Mouse (Mus musculus): ENCODE measurements around the gene Gm10097.

The Gm10097 gene

GRCm38 (mm10) chr10:5086329-5086728 lies 17.3 kb downstream of the Gm10097 start:
- DNase-seq = no peak

- no peak for DNase-seq
Observed at GRCm38 (mm10) chr10:5087336-5087735, 18.3 kb downstream of the Gm10097 start.

GRCm38 (mm10) chr10:5089133-5089532 lies 20.1 kb downstream of the Gm10097 start:
- no peak for DNase-seq

DNA sequence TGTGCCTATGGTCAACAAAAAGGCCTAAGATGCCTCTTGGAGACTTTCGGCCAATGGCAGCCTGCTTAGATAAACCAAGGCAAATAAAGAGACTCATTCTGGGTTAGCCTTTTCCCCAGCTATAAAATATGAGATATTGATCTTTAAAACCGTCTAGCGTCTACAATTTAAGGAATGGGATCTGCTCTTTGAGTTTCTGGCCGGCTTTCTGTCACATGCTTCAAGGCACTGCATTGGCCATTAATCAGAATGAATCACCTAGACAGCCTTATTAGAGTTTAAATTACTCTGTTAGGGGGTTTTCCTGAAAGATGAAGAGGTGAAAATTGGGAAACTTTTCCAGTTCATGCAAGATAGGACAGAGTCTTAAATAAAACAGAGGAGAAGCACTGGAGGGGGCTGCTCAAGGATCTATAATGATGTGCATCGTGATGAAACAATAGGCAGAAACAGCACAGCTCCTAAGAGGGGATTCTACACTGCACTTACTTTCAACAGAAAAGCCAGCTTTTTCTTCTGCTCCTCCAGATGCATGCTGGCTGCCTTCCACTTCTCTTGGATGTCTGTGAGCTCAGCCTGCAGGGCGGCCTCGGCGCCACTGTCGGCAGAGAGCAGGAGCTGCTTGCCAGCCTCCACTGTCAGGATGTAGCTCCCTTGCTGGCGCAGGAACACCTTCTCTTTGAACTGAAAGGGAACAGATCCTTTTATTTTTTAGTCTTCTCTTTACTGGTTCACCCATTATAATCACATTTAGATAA lies 28.2 kb downstream of the Gm10097 start:
- DNase-seq = no peak

DNA sequence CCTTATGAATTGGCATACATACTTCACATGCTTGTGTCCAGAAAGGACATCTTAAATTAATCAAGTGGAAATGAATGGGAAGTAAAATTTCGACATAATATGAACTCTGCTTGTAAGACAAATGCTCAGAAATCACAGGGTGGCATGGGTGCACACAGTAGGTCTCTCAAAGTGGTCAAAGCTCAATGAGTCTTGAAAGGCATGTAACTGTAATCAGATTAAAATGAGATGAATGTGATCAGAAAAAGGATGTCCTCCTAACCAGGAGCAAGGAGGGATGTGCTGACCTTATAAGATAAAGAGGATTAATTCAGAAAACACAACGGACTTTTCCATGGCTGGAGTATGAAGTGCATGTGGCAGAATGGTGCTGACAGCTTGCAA lies 28.8 kb downstream of the Gm10097 start:
- DNase-seq = no peak

DNA sequence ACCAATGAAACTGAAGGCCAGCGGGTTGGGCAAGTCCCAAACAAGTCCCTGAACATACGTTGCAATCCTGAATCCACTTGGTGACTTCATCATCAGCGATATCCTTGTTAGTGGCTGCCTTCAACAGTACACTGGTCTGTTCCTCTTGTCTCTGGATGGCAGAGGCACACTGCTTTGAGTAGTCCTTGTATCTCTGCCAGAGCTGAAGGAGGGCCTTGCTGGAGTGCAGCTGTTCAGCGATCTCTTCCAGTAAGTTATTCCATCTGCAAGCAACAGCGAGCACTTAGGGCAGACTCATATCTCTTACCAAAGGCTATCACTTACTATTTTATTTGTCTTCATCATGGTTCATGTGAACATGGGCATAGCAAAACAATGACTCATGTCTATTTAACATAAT lies 41.8 kb downstream of the Gm10097 start:
- no peak for DNase-seq

DNA sequence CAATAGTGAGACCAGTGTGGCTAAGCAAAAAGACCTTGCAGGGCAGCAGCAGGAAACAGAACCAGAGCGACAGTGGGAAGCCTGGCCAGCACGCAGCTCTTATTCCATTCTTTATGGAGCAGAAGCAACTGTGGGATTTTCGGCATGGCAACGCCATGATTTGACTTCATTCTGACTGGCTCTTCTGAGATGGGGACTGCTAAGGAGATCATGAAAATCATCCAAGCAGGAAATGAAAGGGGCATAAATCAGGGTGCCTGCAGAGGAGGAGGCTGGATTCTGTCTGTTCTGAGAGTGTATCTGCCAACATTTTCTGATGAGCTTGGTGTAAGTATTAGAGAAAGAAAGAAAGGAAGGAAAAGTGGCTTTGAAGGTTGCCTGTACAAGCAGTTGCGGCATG lies 47.2 kb downstream of the Gm10097 start:
- no peak for DNase-seq

- DNase-seq = no peak
Observed at GRCm38 (mm10) chr10:5116720-5117119, 47.7 kb downstream of the Gm10097 start.
